Mouse (Mus musculus): Measurements from ENCODE around the gene Echs1. TPM values are rescaled to one million over a fixed set of nuclear protein-coding genes. Genes with fewer than 3 reads are reported as not detected.

Gene Echs1
- polyA plus RNA-seq, 1 experiment from 2014 or later, result 104 TPM

GRCm38 (mm10) chr7:140060936-140061831 is 55.1 kb downstream of the Echs1 start:
- H3K9ac ChIP-seq, result no peak overlapping the region
- no peak for ATAC-seq (ENCODE audit: insufficient read depth)
- peaks cover 95% of the 10 kb centered on the region for H3K27me3 ChIP-seq
- H3K4me2 ChIP-seq, result peak overlapping the region; percentile 40
- no peak overlapping the region for H3K4me3 ChIP-seq (replicated peaks)
- H3K9me3 ChIP-seq (replicated peaks), result no peaks in the 10 kb centered on the region
- no peak overlapping the region for H3K27ac ChIP-seq (replicated peaks)
- 0 out of 2 replicates have a peak, but pooled peaks cover 4% of the 10 kb centered on the region for H3K4me1 ChIP-seq (replicated peaks)
- no peaks in the 10 kb centered on the region for H3K36me3 ChIP-seq (replicated peaks)
- 3% methylated on average over 47 of the region's 47 CpGs for WGBS (ENCODE audit: insufficient replicate concordance)

GRCm38 (mm10) chr7:140059601-140060000 is 56.7 kb downstream of the Echs1 start:
- 22% methylated on average over 4 of the region's 4 CpGs for WGBS (ENCODE audit: insufficient replicate concordance)
- H3K4me3 ChIP-seq (replicated peaks), result no peak overlapping the region
- H3K4me2 ChIP-seq, result no peak overlapping the region
- peaks cover 97% of the 10 kb centered on the region for H3K27me3 ChIP-seq
- no peak overlapping the region for H3K9ac ChIP-seq
- no peak overlapping the region for H3K27ac ChIP-seq (replicated peaks)
- no peaks in the 10 kb centered on the region for H3K36me3 ChIP-seq (replicated peaks)
- no peaks in the 10 kb centered on the region for H3K9me3 ChIP-seq (replicated peaks)
- H3K4me1 ChIP-seq (replicated peaks), result 0 out of 2 replicates have a peak, but pooled peaks cover 4% of the 10 kb centered on the region
- ATAC-seq (ENCODE audit: insufficient read depth), result no peak

- H3K9ac ChIP-seq, result no peak overlapping the region
- no peaks in the 10 kb centered on the region for H3K36me3 ChIP-seq (replicated peaks)
- H3K27ac ChIP-seq (replicated peaks), result no peak overlapping the region
- 0 out of 2 replicates have a peak, but pooled peaks cover 4% of the 10 kb centered on the region for H3K4me1 ChIP-seq (replicated peaks)
- ATAC-seq (ENCODE audit: insufficient read depth), result no peak
- H3K9me3 ChIP-seq (replicated peaks), result no peaks in the 10 kb centered on the region
- no peak overlapping the region for H3K4me2 ChIP-seq
- WGBS (ENCODE audit: insufficient replicate concordance), result 19% methylated on average over 7 of the region's 7 CpGs
- no peak overlapping the region for H3K4me3 ChIP-seq (replicated peaks)
- H3K27me3 ChIP-seq, result peaks cover 95% of the 10 kb centered on the region
These were observed 57.7 kb downstream of the Echs1 start for GRCm38 (mm10) chr7:140058528-140058927.

- ATAC-seq (ENCODE audit: insufficient read depth), result no peak
- H3K27ac ChIP-seq (replicated peaks), result no peak overlapping the region
- H3K9me3 ChIP-seq (replicated peaks), result no peaks in the 10 kb centered on the region
- H3K9ac ChIP-seq, result no peak overlapping the region
- no peaks in the 10 kb centered on the region for H3K36me3 ChIP-seq (replicated peaks)
- H3K4me3 ChIP-seq (replicated peaks), result peak overlapping the region; percentile 30
- H3K4me2 ChIP-seq, result peak overlapping the region; percentile 49
- peaks cover 95% of the 10 kb centered on the region for H3K27me3 ChIP-seq
- WGBS (ENCODE audit: insufficient replicate concordance), result 3% methylated on average over 53 of the region's 53 CpGs
- 0 out of 2 replicates have a peak, but pooled peaks cover 4% of the 10 kb centered on the region for H3K4me1 ChIP-seq (replicated peaks)
These were observed 58.6 kb downstream of the Echs1 start for GRCm38 (mm10) chr7:140057413-140058407.

Other genes starting within 250 kb of the Echs1 start
- not detected in 2 replicates for gene Kndc1, start 221.8 kb downstream of the Echs1 start, polyA plus RNA-seq (2015; fragmentation: Nextera tagmentation; extraction: Ambion mirVana)
- gene Utf1, start 172.7 kb downstream of the Echs1 start, polyA plus RNA-seq (2015; fragmentation: Nextera tagmentation; extraction: Ambion mirVana), result not detected in 2 replicates
- not detected in 2 replicates for gene 6430531B16Rik, start 137.7 kb downstream of the Echs1 start, polyA plus RNA-seq (2015; fragmentation: Nextera tagmentation; extraction: Ambion mirVana)
- gene Adam8, start 123.9 kb downstream of the Echs1 start, polyA plus RNA-seq (2015; fragmentation: Nextera tagmentation; extraction: Ambion mirVana), result 1.1 and 1.3 TPM in 2 replicates
- gene Zfp511, start 80.1 kb downstream of the Echs1 start, polyA plus RNA-seq (2015; fragmentation: Nextera tagmentation; extraction: Ambion mirVana), result 17.4 and 19.6 TPM in 2 replicates
- gene Tubgcp2, start 79.8 kb downstream of the Echs1 start, polyA plus RNA-seq (2015; fragmentation: Nextera tagmentation; extraction: Ambion mirVana), result 21.4 and 23.2 TPM in 2 replicates
- not detected in 2 replicates for gene Msx3, start 67.4 kb downstream of the Echs1 start, polyA plus RNA-seq (2015; fragmentation: Nextera tagmentation; extraction: Ambion mirVana)
- not detected in 2 replicates for gene Caly, start 33.9 kb downstream of the Echs1 start, polyA plus RNA-seq (2015; fragmentation: Nextera tagmentation; extraction: Ambion mirVana)
- 0.74 and 0.79 TPM in 2 replicates for gene Prap1, start 23.1 kb downstream of the Echs1 start, polyA plus RNA-seq (2015; fragmentation: Nextera tagmentation; extraction: Ambion mirVana)
- gene Fuom, start 14.0 kb downstream of the Echs1 start, polyA plus RNA-seq (2015; fragmentation: Nextera tagmentation; extraction: Ambion mirVana), result 8.0 and 8.7 TPM in 2 replicates
- 10.1 and 11.0 TPM in 2 replicates for gene Paox, start 677 bp downstream of the Echs1 start, polyA plus RNA-seq (2015; fragmentation: Nextera tagmentation; extraction: Ambion mirVana)
- 15.4 and 17.0 TPM in 2 replicates for gene Mtg1, start 21.1 kb upstream of the Echs1 start, polyA plus RNA-seq (2015; fragmentation: Nextera tagmentation; extraction: Ambion mirVana)
- gene Sprn, start 38.4 kb upstream of the Echs1 start, polyA plus RNA-seq (2015; fragmentation: Nextera tagmentation; extraction: Ambion mirVana), result 0.08 TPM in 1 of 2 replicates, not detected in the other
- gene Olfr522, start 48.3 kb upstream of the Echs1 start, polyA plus RNA-seq (2015; fragmentation: Nextera tagmentation; extraction: Ambion mirVana), result not detected in 2 replicates
- gene Olfr523, start 56.7 kb upstream of the Echs1 start, polyA plus RNA-seq (2015; fragmentation: Nextera tagmentation; extraction: Ambion mirVana), result not detected in 2 replicates
- not detected in 2 replicates for gene Olfr524, start 89.5 kb upstream of the Echs1 start, polyA plus RNA-seq (2015; fragmentation: Nextera tagmentation; extraction: Ambion mirVana)
- 0.05 TPM in 1 of 2 replicates, not detected in the other for gene Cd163l1, start 101.8 kb upstream of the Echs1 start, polyA plus RNA-seq (2015; fragmentation: Nextera tagmentation; extraction: Ambion mirVana)
- not detected in 2 replicates for gene 5830411N06Rik, start 130.8 kb upstream of the Echs1 start, polyA plus RNA-seq (2015; fragmentation: Nextera tagmentation; extraction: Ambion mirVana)
- gene Olfr525, start 204.4 kb upstream of the Echs1 start, polyA plus RNA-seq (2015; fragmentation: Nextera tagmentation; extraction: Ambion mirVana), result not detected in 2 replicates
- gene Olfr527, start 217.5 kb upstream of the Echs1 start, polyA plus RNA-seq (2015; fragmentation: Nextera tagmentation; extraction: Ambion mirVana), result not detected in 2 replicates
- gene Olfr60, start 245.2 kb upstream of the Echs1 start, polyA plus RNA-seq (2015; fragmentation: Nextera tagmentation; extraction: Ambion mirVana), result not detected in 2 replicates